Mouse (Mus musculus): ENCODE data around the gene Stard3nl.
A peak's percentile ranks its signal among the peaks of the same experiment; 100 is the strongest.

The Stard3nl gene

GRCm38 (mm10) chr13:19395688-19396354 lies at the start of gene Stard3nl:
Gene Stard3nl (minus strand): TSS chr13:19395795.
- DNase-seq (ENCODE audit: extremely low spot score) = peak; percentile 93

- DNase-seq (ENCODE audit: extremely low spot score) = no peak
Observed at GRCm38 (mm10) chr13:19438040-19438439, 42.4 kb upstream of the Stard3nl start.

- no peak for DNase-seq (ENCODE audit: extremely low spot score)
Observed at GRCm38 (mm10) chr13:19429812-19430370, 34.3 kb upstream of the Stard3nl start.

- DNase-seq (ENCODE audit: extremely low spot score) = no peak
Observed at GRCm38 (mm10) chr13:19428076-19428475, 32.5 kb upstream of the Stard3nl start.

GRCm38 (mm10) chr13:19424563-19424962 lies 29.0 kb upstream of the Stard3nl start:
- DNase-seq (ENCODE audit: extremely low spot score) = no peak

- no peak for DNase-seq (ENCODE audit: extremely low spot score)
Observed at GRCm38 (mm10) chr13:19422521-19422920, 26.9 kb upstream of the Stard3nl start.

- DNase-seq (ENCODE audit: extremely low spot score) = no peak
Observed at GRCm38 (mm10) chr13:19417885-19418521, 22.4 kb upstream of the Stard3nl start.

GRCm38 (mm10) chr13:19415894-19416531 lies 20.4 kb upstream of the Stard3nl start:
- no peak for DNase-seq (ENCODE audit: extremely low spot score)

GRCm38 (mm10) chr13:19415337-19415736 lies 19.7 kb upstream of the Stard3nl start:
- DNase-seq (ENCODE audit: extremely low spot score) = no peak

- no peak for DNase-seq (ENCODE audit: extremely low spot score)
Observed at GRCm38 (mm10) chr13:19412334-19412939, 16.8 kb upstream of the Stard3nl start.

GRCm38 (mm10) chr13:19411886-19412285 lies 16.3 kb upstream of the Stard3nl start:
- no peak for DNase-seq (ENCODE audit: extremely low spot score)

GRCm38 (mm10) chr13:19410694-19411093 lies 15.1 kb upstream of the Stard3nl start:
- DNase-seq (ENCODE audit: extremely low spot score) = no peak

GRCm38 (mm10) chr13:19407953-19408352 lies 12.4 kb upstream of the Stard3nl start:
- DNase-seq (ENCODE audit: extremely low spot score) = no peak

GRCm38 (mm10) chr13:19404623-19405022 lies 9.0 kb upstream of the Stard3nl start:
- DNase-seq (ENCODE audit: extremely low spot score) = no peak

- DNase-seq (ENCODE audit: extremely low spot score) = peak; percentile 6
Observed at GRCm38 (mm10) chr13:19394798-19395687, 552 bp downstream of the Stard3nl start.

GRCm38 (mm10) chr13:19394171-19394570 lies 1.4 kb downstream of the Stard3nl start:
- DNase-seq (ENCODE audit: extremely low spot score) = peak; percentile 38

- no peak for DNase-seq (ENCODE audit: extremely low spot score)
Observed at GRCm38 (mm10) chr13:19393731-19394130, 1.9 kb downstream of the Stard3nl start.

- no peak for DNase-seq (ENCODE audit: extremely low spot score)
Observed at GRCm38 (mm10) chr13:19391608-19392007, 4.0 kb downstream of the Stard3nl start.

- no peak for DNase-seq (ENCODE audit: extremely low spot score)
Observed at GRCm38 (mm10) chr13:19390296-19390695, 5.3 kb downstream of the Stard3nl start.

- DNase-seq (ENCODE audit: extremely low spot score) = no peak
Observed at GRCm38 (mm10) chr13:19389896-19390295, 5.7 kb downstream of the Stard3nl start.

GRCm38 (mm10) chr13:19389434-19389833 lies 6.2 kb downstream of the Stard3nl start:
- no peak for DNase-seq (ENCODE audit: extremely low spot score)

All from embryo, embryonic 9.5 days (tissue).